Mouse (Mus musculus): ENCODE data around the gene Cd44. TPM values are rescaled to one million over a fixed set of nuclear protein-coding genes. Genes with fewer than 3 reads are reported as not detected.

Gene Cd44
- 2.9 and 3.3 TPM in 2 replicates for polyA plus RNA-seq (2016; fragmentation: Nextera tagmentation; extraction: Ambion mirVana)

DNA sequence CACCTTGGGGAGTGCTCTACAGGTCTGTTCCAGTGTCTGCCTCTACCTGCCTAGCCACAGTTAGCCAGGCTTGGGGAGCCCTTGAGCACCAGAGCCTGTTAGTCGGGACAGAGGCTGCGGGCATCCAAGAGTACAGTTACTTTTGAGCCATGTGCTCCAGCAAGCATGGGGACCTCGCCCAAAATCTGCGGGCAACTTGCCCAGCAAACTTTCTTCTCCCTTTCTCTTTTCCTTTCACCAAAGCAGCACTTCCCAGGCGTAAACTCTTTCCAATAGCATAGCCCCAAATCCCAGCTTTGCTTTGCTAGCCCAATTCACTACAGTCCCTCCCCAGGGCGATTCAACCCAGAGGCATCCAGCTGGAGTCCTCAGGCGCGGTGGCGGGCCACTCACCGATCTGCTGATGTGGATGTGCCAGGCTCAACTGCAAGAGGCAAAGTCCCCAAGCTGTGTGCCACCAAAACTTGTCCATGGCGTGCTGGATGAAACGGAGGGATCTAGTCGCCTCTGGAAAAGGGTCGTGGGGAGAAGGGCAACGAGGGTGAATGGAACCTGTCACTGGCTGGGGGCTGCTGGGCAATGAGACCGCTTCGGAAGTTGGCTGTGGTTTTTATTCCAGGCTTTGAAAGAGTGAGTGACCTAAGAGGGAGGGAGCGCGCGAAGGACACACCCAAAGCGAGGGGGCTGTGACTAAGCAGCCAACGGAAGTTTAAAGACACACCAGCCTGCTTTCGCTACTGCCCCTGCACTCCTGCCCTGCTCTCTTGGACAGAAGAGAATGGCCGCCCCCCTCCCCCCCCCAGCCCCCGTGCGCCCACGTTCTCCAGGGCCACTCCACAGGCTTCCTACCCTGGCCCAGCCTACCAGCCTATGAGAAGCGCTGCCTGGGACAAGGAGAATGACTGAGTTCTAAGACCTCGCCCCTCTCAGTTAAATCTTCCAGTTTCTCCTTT, at the start of gene Cd44:
Gene Cd44, minus strand, starts transcription at position 791 of the 953 bp plus-strand sequence.
- Histone ChIP-seq H3K27ac (no peak within 1 kb of the TSS), H3K27me3 (peaks cover 34% of the 10 kb centered on the region), H3K4me3 (replicated peaks) (peak within 1 kb of the TSS; percentile 41), H3K9me3 (no peaks in the 10 kb centered on the region), H3K9ac (replicated peaks) (peak within 1 kb of the TSS; percentile 52), H3K36me3 (no peaks in the 10 kb centered on the region), H3K4me2 (peak within 1 kb of the TSS; percentile 81), H3K4me1 (replicated peaks) (peaks cover 9% of the 10 kb centered on the region; the same call in 1 of the 2 replicates)
- 1% methylated on average over 29 of the region's 29 CpGs for WGBS
- ATAC-seq (ENCODE audit: insufficient number of reproducible peaks, insufficient read depth, low FRiP score, low TSS enrichment, low read depth) = peak; percentile 61

DNA sequence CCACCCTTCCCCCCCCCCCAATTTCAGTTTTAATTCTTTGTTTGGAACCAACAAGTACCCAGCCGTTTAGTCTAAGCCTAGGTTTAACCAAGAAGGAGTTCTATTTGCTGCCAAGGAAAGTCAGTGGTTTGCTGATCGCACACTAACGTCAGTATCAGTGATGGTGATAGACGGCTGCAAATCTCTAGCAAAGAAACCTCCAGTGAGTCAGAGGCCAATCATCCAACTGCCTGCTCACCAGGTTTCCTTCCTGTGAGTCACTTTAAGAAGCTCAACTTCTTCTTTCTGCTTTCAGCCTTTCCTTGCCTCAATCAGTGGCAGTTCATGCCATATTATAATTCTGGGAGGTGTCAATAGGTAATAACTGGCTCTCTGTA, 47.0 kb upstream of the Cd44 start:
- H3K9ac ChIP-seq (replicated peaks) = no peak overlapping the region
- H3K4me3 ChIP-seq (replicated peaks) = no peak overlapping the region
- H3K27ac ChIP-seq = no peak overlapping the region
- ATAC-seq (ENCODE audit: insufficient number of reproducible peaks, insufficient read depth, low FRiP score, low TSS enrichment, low read depth) = no peak
- WGBS = 82% methylated on average over 4 of the region's 4 CpGs
- H3K27me3 ChIP-seq = no peaks in the 10 kb centered on the region; the same call in 1 of the 2 replicates
- H3K36me3 ChIP-seq = no peaks in the 10 kb centered on the region
- no peak overlapping the region for H3K4me2 ChIP-seq
- H3K9me3 ChIP-seq = no peaks in the 10 kb centered on the region
- H3K4me1 ChIP-seq (replicated peaks) = peaks cover 11% of the 10 kb centered on the region; the same call in 1 of the 2 replicates

DNA sequence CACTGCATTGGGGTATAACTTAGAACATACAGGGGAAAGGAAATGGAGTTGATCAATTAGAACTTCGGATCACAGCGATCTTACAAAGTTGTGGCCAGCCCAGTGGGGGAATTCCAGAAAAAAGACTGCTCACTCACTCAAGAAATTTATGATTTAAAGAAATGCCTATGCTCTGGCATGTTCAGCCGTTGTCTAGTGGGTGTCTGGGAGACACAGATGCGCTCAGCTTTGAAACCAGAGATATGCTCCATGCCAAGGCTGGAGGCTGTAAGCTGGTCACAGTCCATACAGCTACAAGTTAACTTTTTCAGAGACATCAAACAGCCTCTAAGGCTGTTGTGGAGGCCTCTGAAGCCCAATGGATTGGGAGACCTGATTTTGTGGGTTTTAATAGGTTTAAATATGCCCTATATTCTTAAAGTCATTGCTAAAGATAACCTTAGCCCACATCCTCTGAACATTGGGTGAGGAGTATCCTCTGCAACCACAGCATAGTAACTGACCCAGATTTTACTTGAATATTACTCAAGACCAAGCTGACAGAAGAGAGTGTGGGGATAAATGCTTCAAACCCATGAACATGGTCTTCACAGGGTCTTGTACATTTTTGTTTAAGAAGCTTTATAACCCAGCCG, 46.5 kb upstream of the Cd44 start:
- WGBS = 90% methylated on average over 5 of the region's 5 CpGs
- H3K36me3 ChIP-seq = no peaks in the 10 kb centered on the region
- no peak overlapping the region for H3K27ac ChIP-seq
- no peak for ATAC-seq (ENCODE audit: insufficient number of reproducible peaks, insufficient read depth, low FRiP score, low TSS enrichment, low read depth)
- H3K27me3 ChIP-seq = no peaks in the 10 kb centered on the region; the same call in 1 of the 2 replicates
- H3K4me1 ChIP-seq (replicated peaks) = peaks cover 11% of the 10 kb centered on the region; the same call in 1 of the 2 replicates
- H3K9me3 ChIP-seq = no peaks in the 10 kb centered on the region
- H3K9ac ChIP-seq (replicated peaks) = no peak overlapping the region
- H3K4me2 ChIP-seq = no peak overlapping the region
- H3K4me3 ChIP-seq (replicated peaks) = no peak overlapping the region

DNA sequence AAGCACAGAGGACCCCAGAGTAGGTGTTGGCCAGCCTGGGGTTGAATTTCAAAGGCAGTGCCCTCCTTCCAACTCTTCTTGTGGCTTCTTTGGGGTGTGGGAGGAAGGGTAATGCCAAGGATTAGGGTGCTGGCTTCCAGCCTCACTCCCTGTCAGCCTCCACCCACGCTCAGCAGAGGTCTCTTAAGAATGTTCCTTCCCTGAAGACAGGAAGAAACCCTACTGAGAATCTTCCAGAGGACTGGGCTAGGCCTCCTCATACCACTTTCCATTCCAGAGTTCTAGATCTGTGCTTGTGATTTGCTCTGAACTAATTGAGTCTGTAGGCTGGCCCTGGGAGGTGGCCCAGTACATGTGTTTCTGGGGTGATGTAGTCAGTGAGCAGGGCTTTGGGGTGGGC, 43.6 kb upstream of the Cd44 start:
- Histone ChIP-seq H3K4me1 (replicated peaks) (peaks cover 17% of the 10 kb centered on the region; the same call in 1 of the 2 replicates), H3K9me3 (no peaks in the 10 kb centered on the region), H3K4me3 (replicated peaks) (no peak overlapping the region), H3K4me2 (no peak overlapping the region), H3K27ac (no peak overlapping the region), H3K27me3 (peaks cover 5% of the 10 kb centered on the region), H3K36me3 (no peaks in the 10 kb centered on the region), H3K9ac (replicated peaks) (no peak overlapping the region)
- WGBS = 60% methylated on average over 1 of the region's 1 CpGs
- no peak for ATAC-seq (ENCODE audit: insufficient number of reproducible peaks, insufficient read depth, low FRiP score, low TSS enrichment, low read depth)

DNA sequence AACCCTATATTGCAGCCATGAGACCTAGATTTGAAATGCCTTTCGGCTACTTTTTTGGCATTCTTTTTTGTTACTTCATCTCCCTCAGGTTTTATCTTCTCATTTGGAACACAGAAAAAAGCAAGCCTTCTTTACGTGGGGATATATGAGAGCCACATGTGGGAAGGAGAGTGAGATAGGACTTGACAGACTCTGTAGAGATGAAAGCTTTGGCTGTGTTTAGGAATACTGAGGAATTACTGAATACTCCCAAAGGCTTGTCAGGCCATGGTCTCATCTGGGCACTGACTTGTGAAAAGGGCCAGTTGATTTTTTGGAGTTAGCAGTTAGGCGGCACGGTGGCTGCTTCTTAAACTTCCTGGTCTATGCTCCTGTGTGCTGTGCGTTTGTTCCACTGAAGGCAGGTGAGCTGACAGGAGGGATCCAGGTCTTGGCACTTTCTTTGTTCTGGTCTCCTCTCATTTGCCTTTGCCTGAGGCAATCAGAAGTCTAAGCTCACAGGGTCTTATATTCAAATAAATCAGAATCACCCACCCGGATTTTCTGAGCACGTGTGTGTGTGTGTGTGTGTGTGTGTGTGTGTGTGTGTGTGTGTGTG, 43.0 kb upstream of the Cd44 start:
- Histone ChIP-seq H3K36me3 (no peaks in the 10 kb centered on the region), H3K9me3 (no peaks in the 10 kb centered on the region), H3K27me3 (peaks cover 5% of the 10 kb centered on the region), H3K27ac (no peak overlapping the region), H3K4me3 (replicated peaks) (no peak overlapping the region), H3K9ac (replicated peaks) (no peak overlapping the region), H3K4me2 (no peak overlapping the region), H3K4me1 (replicated peaks) (peaks cover 17% of the 10 kb centered on the region; the same call in 1 of the 2 replicates)
- 45% methylated on average over 7 of the region's 7 CpGs for WGBS
- no peak for ATAC-seq (ENCODE audit: insufficient number of reproducible peaks, insufficient read depth, low FRiP score, low TSS enrichment, low read depth)

DNA sequence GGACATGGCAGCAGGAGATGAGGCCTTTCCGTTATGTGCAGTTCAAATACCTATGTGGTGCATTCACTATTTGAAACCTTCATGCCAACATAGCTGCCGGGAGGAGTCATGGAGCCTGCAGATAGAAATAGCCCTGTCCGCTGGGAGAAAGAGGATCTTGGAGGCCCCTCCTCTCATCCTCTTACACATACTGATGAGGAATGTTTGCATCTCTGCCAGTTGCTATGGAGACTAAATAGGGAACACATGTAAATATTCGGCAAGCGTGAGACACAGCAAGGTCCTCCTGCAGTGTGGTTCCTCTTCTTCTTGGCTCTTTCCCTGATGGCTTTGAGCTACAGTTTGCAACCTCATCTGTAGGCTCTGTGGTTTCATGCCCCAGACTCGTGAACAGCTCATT, 42.5 kb upstream of the Cd44 start:
- H3K27ac ChIP-seq = no peak overlapping the region
- peak; percentile 47 for ATAC-seq (ENCODE audit: insufficient number of reproducible peaks, insufficient read depth, low FRiP score, low TSS enrichment, low read depth)

DNA sequence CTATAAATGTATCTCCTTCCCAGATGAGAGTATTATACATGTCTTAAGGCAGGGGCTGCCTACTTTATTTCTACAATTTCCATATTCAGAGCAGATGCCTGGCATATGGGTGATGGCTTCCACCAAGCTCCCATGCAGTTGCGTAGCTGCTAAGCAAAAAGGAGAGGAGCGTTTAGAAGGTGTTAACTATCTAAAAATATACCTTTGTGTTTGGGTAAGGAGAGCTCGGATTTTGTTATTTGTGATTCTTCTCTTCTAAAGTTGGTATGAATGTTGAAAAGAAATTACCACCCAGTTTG, 41.3 kb upstream of the Cd44 start:
- whole genome bisulfite sequencing = 83% methylated on average over 3 of the region's 3 CpGs
- no peak overlapping the region for H3K9ac ChIP-seq (replicated peaks)
- ATAC-seq (ENCODE audit: insufficient number of reproducible peaks, insufficient read depth, low FRiP score, low TSS enrichment, low read depth) = no peak
- H3K4me3 ChIP-seq (replicated peaks) = no peak overlapping the region
- peaks cover 17% of the 10 kb centered on the region; the same call in 1 of the 2 replicates for H3K4me1 ChIP-seq (replicated peaks)
- H3K9me3 ChIP-seq = no peaks in the 10 kb centered on the region
- H3K27ac ChIP-seq = no peak overlapping the region
- no peak overlapping the region for H3K4me2 ChIP-seq
- peaks cover 5% of the 10 kb centered on the region for H3K27me3 ChIP-seq
- no peaks in the 10 kb centered on the region for H3K36me3 ChIP-seq

More for the DNA sequence above, 42.5 kb upstream of the Cd44 start:
- Histone ChIP-seq H3K27me3 (peaks cover 5% of the 10 kb centered on the region), H3K4me3 (replicated peaks) (no peak overlapping the region), H3K9me3 (no peaks in the 10 kb centered on the region), H3K4me2 (no peak overlapping the region), H3K9ac (replicated peaks) (no peak overlapping the region), H3K4me1 (replicated peaks) (peaks cover 17% of the 10 kb centered on the region; the same call in 1 of the 2 replicates), H3K36me3 (no peaks in the 10 kb centered on the region)
- 41% methylated on average over 6 of the region's 6 CpGs for WGBS

DNA sequence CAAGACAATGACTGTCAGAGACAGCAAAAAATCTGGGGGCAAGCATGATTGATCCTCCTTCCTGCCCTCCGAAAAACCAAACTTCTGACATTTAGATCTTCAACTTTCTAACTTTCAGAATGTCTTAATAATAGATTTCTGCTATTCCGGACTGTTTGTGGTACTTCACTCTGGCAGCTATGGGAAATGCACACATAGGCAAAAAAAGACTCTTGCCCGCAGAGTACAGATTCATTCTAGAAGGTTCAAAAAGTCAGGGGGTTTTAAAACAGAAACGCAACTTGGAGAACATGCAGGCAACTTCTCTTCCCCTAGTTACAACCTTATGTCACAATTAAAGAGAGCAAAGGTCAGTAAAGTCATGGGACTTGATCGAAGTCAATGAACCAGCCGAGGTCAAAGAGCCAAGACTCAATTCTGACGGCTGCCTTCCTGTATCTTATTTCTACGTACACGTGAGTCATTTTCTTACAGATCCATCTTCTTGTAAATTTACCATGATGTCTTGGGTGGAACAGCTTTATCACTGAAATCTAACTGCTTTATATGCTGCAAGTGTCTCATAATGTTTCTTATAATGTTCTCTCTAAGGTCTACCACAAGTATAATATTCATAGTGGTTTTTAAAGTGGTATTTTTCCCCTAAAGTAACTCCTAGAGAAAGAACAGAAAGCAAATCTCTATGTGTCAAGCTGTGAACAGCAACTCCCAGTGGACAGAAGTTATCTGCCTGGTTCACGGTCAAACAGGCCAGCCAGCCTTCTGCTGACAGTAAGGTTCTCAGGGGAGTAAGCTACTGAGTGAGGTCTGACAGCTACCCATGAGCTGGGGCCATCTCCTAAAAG, 40.7 kb upstream of the Cd44 start:
- H3K36me3 ChIP-seq = no peaks in the 10 kb centered on the region
- H3K4me2 ChIP-seq = no peak overlapping the region
- ATAC-seq (ENCODE audit: insufficient number of reproducible peaks, insufficient read depth, low FRiP score, low TSS enrichment, low read depth) = no peak
- WGBS = 58% methylated on average over 10 of the region's 10 CpGs
- peaks cover 17% of the 10 kb centered on the region; the same call in 1 of the 2 replicates for H3K4me1 ChIP-seq (replicated peaks)
- no peak overlapping the region for H3K4me3 ChIP-seq (replicated peaks)
- no peak overlapping the region for H3K27ac ChIP-seq
- H3K9ac ChIP-seq (replicated peaks) = no peak overlapping the region
- no peaks in the 10 kb centered on the region for H3K9me3 ChIP-seq
- peaks cover 5% of the 10 kb centered on the region for H3K27me3 ChIP-seq

DNA sequence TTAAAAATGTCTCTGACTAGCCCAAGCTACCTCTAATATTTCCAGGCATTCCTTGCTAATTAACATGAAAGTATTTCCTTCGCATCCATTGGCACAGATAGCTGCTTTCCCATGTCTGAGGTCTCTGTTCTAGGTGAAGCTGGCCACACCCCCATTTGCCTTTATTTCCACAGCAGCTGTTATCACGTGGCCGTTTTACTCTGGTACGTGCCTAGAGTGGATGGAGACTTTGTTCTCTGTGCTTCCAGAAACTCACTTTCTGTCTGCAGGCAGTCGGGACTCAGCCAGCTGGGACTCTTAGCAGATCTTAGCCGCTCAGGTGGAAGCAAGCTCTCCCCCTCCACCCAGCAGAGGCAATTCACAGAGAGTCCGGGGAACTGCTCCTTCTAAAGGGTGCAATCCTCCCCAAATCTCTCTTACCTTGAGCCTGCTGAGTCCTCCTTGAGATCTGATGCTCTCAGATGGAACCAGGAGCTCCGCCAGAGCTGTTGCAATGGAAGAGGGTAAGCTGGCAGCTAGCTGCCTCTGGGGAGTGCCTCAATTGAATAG, 39.4 kb upstream of the Cd44 start:
- H3K4me3 ChIP-seq (replicated peaks) = no peak overlapping the region
- H3K9ac ChIP-seq (replicated peaks) = no peak overlapping the region
- H3K36me3 ChIP-seq = no peaks in the 10 kb centered on the region
- no peaks in the 10 kb centered on the region for H3K9me3 ChIP-seq
- peaks cover 5% of the 10 kb centered on the region for H3K27me3 ChIP-seq
- ATAC-seq (ENCODE audit: insufficient number of reproducible peaks, insufficient read depth, low FRiP score, low TSS enrichment, low read depth) = no peak
- 43% methylated on average over 8 of the region's 8 CpGs for WGBS
- no peak overlapping the region for H3K27ac ChIP-seq
- H3K4me2 ChIP-seq = no peak overlapping the region
- peaks cover 17% of the 10 kb centered on the region; the same call in 1 of the 2 replicates for H3K4me1 ChIP-seq (replicated peaks)

DNA sequence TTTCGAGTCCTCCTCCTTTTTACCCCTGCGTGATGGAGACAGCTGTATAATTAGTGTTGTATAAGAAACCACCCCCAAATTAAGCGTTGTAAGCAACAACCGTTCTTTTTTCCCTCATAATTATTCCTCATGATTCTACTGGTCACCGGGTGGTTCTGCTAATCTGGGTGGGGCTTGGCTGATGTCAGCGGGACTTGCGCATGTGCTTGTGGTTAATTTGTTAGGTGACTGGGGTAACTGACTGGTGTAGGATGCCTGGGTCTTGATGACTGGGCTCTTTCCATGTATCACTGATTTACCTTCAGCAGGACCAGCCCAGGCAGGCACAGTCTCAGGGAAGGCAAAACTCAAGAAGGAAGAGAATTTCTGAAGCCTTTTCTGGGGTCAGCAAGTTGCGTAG, 38.7 kb upstream of the Cd44 start:
- Histone ChIP-seq H3K4me1 (replicated peaks) (peaks cover 17% of the 10 kb centered on the region; the same call in 1 of the 2 replicates), H3K27me3 (peaks cover 5% of the 10 kb centered on the region), H3K27ac (no peak overlapping the region), H3K9ac (replicated peaks) (no peak overlapping the region), H3K36me3 (no peaks in the 10 kb centered on the region), H3K4me3 (replicated peaks) (no peak overlapping the region), H3K9me3 (no peaks in the 10 kb centered on the region), H3K4me2 (no peak overlapping the region)
- WGBS = 80% methylated on average over 8 of the region's 8 CpGs
- no peak for ATAC-seq (ENCODE audit: insufficient number of reproducible peaks, insufficient read depth, low FRiP score, low TSS enrichment, low read depth)
